Mouse (Mus musculus): ENCODE data around the gene Acsm4. TPM values are rescaled to one million over a fixed set of nuclear protein-coding genes. Genes with fewer than 3 reads are reported as not detected.

The Acsm4 gene
- polyA plus RNA-seq, 1 experiment from 2014 or later, result not detected

GRCm38 (mm10) chr7:119745869-119746268, 56.0 kb downstream of the Acsm4 start:
- Histone ChIP-seq H3K36me3 (ENCODE audit: control insufficient read depth, insufficient read depth, low read length) (no peaks in the 10 kb centered on the region), H3K27me3 (ENCODE audit: control insufficient read depth, insufficient read depth, low read length) (no peaks in the 10 kb centered on the region), H3K4me1 (ENCODE audit: control insufficient read depth, insufficient read depth, low read length) (peaks cover 5% of the 10 kb centered on the region; the same call in 1 of the 2 replicates), H3K9me3 (ENCODE audit: control insufficient read depth, low read length) (no peaks in the 10 kb centered on the region), H3K4me2 (ENCODE audit: low read length) (no peak overlapping the region), H3K4me3 (replicated peaks; ENCODE audit: low read depth, low read length) (no peak overlapping the region), H3K9ac (replicated peaks; ENCODE audit: low read length) (no peak overlapping the region), H3K27ac (replicated peaks; ENCODE audit: low read depth, low read length) (no peak overlapping the region)
- DNase-seq, result no peak
- no peak for ATAC-seq (ENCODE audit: low FRiP score, low TSS enrichment)
- 84% methylated on average over 1 of the region's 1 CpGs for whole genome bisulfite sequencing

DNA sequence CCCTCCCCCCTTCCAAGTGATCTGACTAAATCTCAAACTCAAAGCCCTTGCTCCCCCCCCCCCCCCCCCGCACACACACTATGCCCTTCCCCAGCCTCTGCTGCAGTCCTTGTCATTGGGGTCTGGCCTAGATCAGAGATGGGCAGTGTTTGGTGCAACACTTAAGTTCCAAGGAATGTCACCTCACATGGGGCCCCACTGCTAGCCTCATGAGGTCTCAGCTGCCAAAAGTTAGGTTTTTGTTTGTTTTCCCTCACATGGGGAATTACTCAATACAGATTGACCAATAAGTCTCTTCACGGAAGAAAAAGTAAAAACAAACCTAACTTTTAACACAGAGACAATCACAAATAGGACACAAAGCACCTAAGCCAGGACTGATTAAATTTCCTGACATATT, 58.9 kb downstream of the Acsm4 start:
- H3K9me3 ChIP-seq (ENCODE audit: control insufficient read depth, low read length), result no peaks in the 10 kb centered on the region
- WGBS, result 95% methylated on average over 2 of the region's 2 CpGs
- H3K27ac ChIP-seq (replicated peaks; ENCODE audit: low read depth, low read length), result no peak overlapping the region
- DNase-seq, result no peak
- H3K9ac ChIP-seq (replicated peaks; ENCODE audit: low read length), result no peak overlapping the region
- H3K36me3 ChIP-seq (ENCODE audit: control insufficient read depth, insufficient read depth, low read length), result no peaks in the 10 kb centered on the region
- H3K27me3 ChIP-seq (ENCODE audit: control insufficient read depth, insufficient read depth, low read length), result no peaks in the 10 kb centered on the region
- H3K4me1 ChIP-seq (ENCODE audit: control insufficient read depth, insufficient read depth, low read length), result peaks cover 5% of the 10 kb centered on the region; the same call in 1 of the 2 replicates
- no peak overlapping the region for H3K4me2 ChIP-seq (ENCODE audit: low read length)
- ATAC-seq (ENCODE audit: low FRiP score, low TSS enrichment), result no peak
- no peak overlapping the region for H3K4me3 ChIP-seq (replicated peaks; ENCODE audit: low read depth, low read length)

DNA sequence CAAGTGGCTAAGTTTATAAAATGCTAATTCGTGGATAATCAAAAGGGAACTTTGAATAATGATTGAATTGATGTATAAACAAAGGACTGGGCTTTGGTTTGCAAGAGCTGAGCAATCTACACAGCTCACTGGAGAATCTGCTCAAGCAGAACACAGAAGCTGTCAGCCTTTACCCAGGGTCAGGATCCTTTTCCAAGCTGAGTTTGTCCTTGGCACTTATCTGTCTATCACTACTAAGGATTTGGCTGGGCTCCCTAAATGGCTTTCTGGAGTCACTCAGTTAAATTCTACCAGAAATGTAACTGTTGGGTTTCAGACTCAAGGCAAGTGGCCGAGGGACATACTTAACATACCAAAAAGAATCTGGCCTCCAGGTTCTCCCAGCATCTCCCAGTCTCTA, 60.1 kb downstream of the Acsm4 start:
- no peaks in the 10 kb centered on the region for H3K27me3 ChIP-seq (ENCODE audit: control insufficient read depth, insufficient read depth, low read length)
- H3K9me3 ChIP-seq (ENCODE audit: control insufficient read depth, low read length), result no peaks in the 10 kb centered on the region
- H3K4me3 ChIP-seq (replicated peaks; ENCODE audit: low read depth, low read length), result no peak overlapping the region
- 66% methylated on average over 2 of the region's 2 CpGs for WGBS
- no peaks in the 10 kb centered on the region for H3K36me3 ChIP-seq (ENCODE audit: control insufficient read depth, insufficient read depth, low read length)
- no peak overlapping the region for H3K9ac ChIP-seq (replicated peaks; ENCODE audit: low read length)
- no peak overlapping the region for H3K27ac ChIP-seq (replicated peaks; ENCODE audit: low read depth, low read length)
- no peak for DNase-seq
- no peak for ATAC-seq (ENCODE audit: low FRiP score, low TSS enrichment)
- no peaks in the 10 kb centered on the region for H3K4me1 ChIP-seq (ENCODE audit: control insufficient read depth, insufficient read depth, low read length)
- no peak overlapping the region for H3K4me2 ChIP-seq (ENCODE audit: low read length)

DNA sequence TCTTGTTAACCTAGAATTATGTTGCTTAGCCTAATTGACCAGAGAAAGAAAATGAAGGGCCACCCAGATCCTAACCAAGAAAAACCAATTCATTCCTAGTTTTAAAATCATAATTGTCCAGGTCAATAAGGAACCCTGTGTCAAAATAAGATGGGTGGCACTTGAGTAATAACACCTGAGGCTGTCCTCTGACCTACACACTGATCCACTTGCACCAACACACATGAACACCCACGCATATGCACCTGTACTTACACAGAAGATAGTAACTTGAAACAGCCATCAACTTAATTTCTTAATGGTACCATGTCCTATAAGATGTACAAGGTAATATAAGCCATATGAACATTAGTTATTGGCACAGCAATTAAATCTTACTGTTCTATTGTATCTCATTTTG, 63.9 kb downstream of the Acsm4 start:
- Histone ChIP-seq H3K4me3 (replicated peaks; ENCODE audit: low read depth, low read length) (no peak overlapping the region), H3K4me2 (ENCODE audit: low read length) (no peak overlapping the region), H3K27ac (replicated peaks; ENCODE audit: low read depth, low read length) (no peak overlapping the region), H3K36me3 (ENCODE audit: control insufficient read depth, insufficient read depth, low read length) (no peaks in the 10 kb centered on the region), H3K9ac (replicated peaks; ENCODE audit: low read length) (no peak overlapping the region), H3K27me3 (ENCODE audit: control insufficient read depth, insufficient read depth, low read length) (no peaks in the 10 kb centered on the region), H3K9me3 (ENCODE audit: control insufficient read depth, low read length) (no peaks in the 10 kb centered on the region), H3K4me1 (ENCODE audit: control insufficient read depth, insufficient read depth, low read length) (no peaks in the 10 kb centered on the region)
- 96% methylated on average over 1 of the region's 1 CpGs for WGBS
- DNase-seq (no peak), ATAC-seq (ENCODE audit: low FRiP score, low TSS enrichment) (no peak)

DNA sequence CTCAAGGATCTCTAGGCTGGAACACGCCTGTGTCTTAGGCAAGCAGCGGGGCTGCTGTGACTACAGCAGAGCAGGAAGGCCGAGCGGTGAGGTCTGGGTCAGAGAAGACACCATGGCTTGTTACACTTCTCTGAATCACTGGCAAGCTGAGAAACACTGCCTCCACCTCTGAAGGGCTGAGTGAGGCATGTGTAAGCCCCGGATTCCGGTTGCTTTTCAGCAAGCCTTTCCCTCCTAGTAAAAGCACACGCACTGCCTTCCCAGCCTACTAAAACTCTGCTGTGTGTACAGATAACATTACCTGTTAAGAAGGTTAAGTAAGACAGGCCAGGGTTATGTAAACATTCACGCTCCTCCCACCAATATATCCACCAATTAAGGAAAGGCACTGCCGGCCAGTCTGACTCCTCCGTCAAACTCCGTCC, 70.7 kb downstream of the Acsm4 start, which contains the start of gene Acsm3:
TSS of gene Acsm3 (plus strand) at position 397 of the 425 bp plus-strand sequence.
- Histone ChIP-seq H3K4me1 (ENCODE audit: control insufficient read depth, insufficient read depth, low read length) (no peaks in the 10 kb centered on the region), H3K4me2 (ENCODE audit: low read length) (no peak within 1 kb of the TSS), H3K9me3 (ENCODE audit: control insufficient read depth, low read length) (no peaks in the 10 kb centered on the region), H3K9ac (replicated peaks; ENCODE audit: low read length) (no peak within 1 kb of the TSS), H3K27me3 (ENCODE audit: control insufficient read depth, insufficient read depth, low read length) (no peaks in the 10 kb centered on the region), H3K36me3 (ENCODE audit: control insufficient read depth, insufficient read depth, low read length) (no peaks in the 10 kb centered on the region), H3K4me3 (replicated peaks; ENCODE audit: low read depth, low read length) (no peak within 1 kb of the TSS), H3K27ac (replicated peaks; ENCODE audit: low read depth, low read length) (no peak within 1 kb of the TSS)
- 90% methylated on average over 11 of the region's 11 CpGs for WGBS
- no peak for ATAC-seq (ENCODE audit: low FRiP score, low TSS enrichment)
- DNase-seq, result no peak

- no peaks in the 10 kb centered on the region for H3K4me1 ChIP-seq (ENCODE audit: control insufficient read depth, insufficient read depth, low read length)
- no peak overlapping the region for H3K4me3 ChIP-seq (replicated peaks; ENCODE audit: low read depth, low read length)
- ATAC-seq (ENCODE audit: low FRiP score, low TSS enrichment), result no peak
- H3K27me3 ChIP-seq (ENCODE audit: control insufficient read depth, insufficient read depth, low read length), result no peaks in the 10 kb centered on the region
- H3K27ac ChIP-seq (replicated peaks; ENCODE audit: low read depth, low read length), result no peak overlapping the region
- no peak overlapping the region for H3K4me2 ChIP-seq (ENCODE audit: low read length)
- DNase-seq, result no peak
- no peaks in the 10 kb centered on the region for H3K9me3 ChIP-seq (ENCODE audit: control insufficient read depth, low read length)
- no peaks in the 10 kb centered on the region for H3K36me3 ChIP-seq (ENCODE audit: control insufficient read depth, insufficient read depth, low read length)
- WGBS, result 73% methylated on average over 4 of the region's 4 CpGs
- no peak overlapping the region for H3K9ac ChIP-seq (replicated peaks; ENCODE audit: low read length)
Observed at GRCm38 (mm10) chr7:119762166-119762697, 72.4 kb downstream of the Acsm4 start.

Other genes with a start within 250 kb of the Acsm4 start
- gene Gp2, start 230.7 kb upstream of the Acsm4 start, polyA plus RNA-seq (2014; fragmentation: Nextera tagmentation; extraction: Ambion mirVana), result not detected in 2 replicates
- gene Umod, start 210.7 kb upstream of the Acsm4 start, polyA plus RNA-seq (2014; fragmentation: Nextera tagmentation; extraction: Ambion mirVana), result not detected in 2 replicates
- gene Acsm5, start 170.6 kb upstream of the Acsm4 start, polyA plus RNA-seq (2014; fragmentation: Nextera tagmentation; extraction: Ambion mirVana), result not detected in 2 replicates
- gene Pdilt, start 166.5 kb upstream of the Acsm4 start, polyA plus RNA-seq (2014; fragmentation: Nextera tagmentation; extraction: Ambion mirVana), result 0.13 and 0.16 TPM in 2 replicates
- gene Acsm2, start 135.7 kb upstream of the Acsm4 start, polyA plus RNA-seq (2014; fragmentation: Nextera tagmentation; extraction: Ambion mirVana), result not detected in 2 replicates
- not detected in 2 replicates for gene Acsm1, start 83.0 kb upstream of the Acsm4 start, polyA plus RNA-seq (2014; fragmentation: Nextera tagmentation; extraction: Ambion mirVana)
- gene Thumpd1, start 30.8 kb downstream of the Acsm4 start, polyA plus RNA-seq (2014; fragmentation: Nextera tagmentation; extraction: Ambion mirVana), result 71.3 and 94.4 TPM in 2 replicates
- 0.34 TPM in 1 of 2 replicates, not detected in the other for gene Acsm3, start 70.9 kb downstream of the Acsm4 start, polyA plus RNA-seq (2014; fragmentation: Nextera tagmentation; extraction: Ambion mirVana)
- 9.4 and 11.6 TPM in 2 replicates for gene Rexo5, start 104.0 kb downstream of the Acsm4 start, polyA plus RNA-seq (2014; fragmentation: Nextera tagmentation; extraction: Ambion mirVana)
- gene Eri2, start 104.0 kb downstream of the Acsm4 start, polyA plus RNA-seq (2014; fragmentation: Nextera tagmentation; extraction: Ambion mirVana), result 19.2 and 25.5 TPM in 2 replicates
- gene Lyrm1, start 205.8 kb downstream of the Acsm4 start, polyA plus RNA-seq (2014; fragmentation: Nextera tagmentation; extraction: Ambion mirVana), result 22.8 and 23.7 TPM in 2 replicates
- 12.2 and 15.1 TPM in 2 replicates for gene Dcun1d3, start 206.3 kb downstream of the Acsm4 start, polyA plus RNA-seq (2014; fragmentation: Nextera tagmentation; extraction: Ambion mirVana)

All from midbrain, embryonic 14.5 days (tissue).